Mouse (Mus musculus) kidney, postnatal 10 days (tissue): ENCODE results near the gene Trio.
A peak's percentile ranks its signal among the peaks of the same experiment; 100 is the strongest.

Source experiments
- DNase-seq: peaks from one replicate; pipeline ENCODE4 v3.0.0; 2021; ENCODE audit warnings: mixed read lengths

Gene Trio

GRCm38 (mm10) chr15:27697632-27698031, 328.0 kb downstream of the Trio start:
- DNase-seq: no peak

- DNase-seq: no peak
These were observed 332.4 kb downstream of the Trio start for GRCm38 (mm10) chr15:27693235-27693634.

- no peak for DNase-seq
These were observed 333.5 kb downstream of the Trio start for GRCm38 (mm10) chr15:27692161-27692560.

- no peak for DNase-seq
These were observed 334.4 kb downstream of the Trio start for GRCm38 (mm10) chr15:27691213-27691612.

- DNase-seq: no peak
These were observed 337.5 kb downstream of the Trio start for GRCm38 (mm10) chr15:27688041-27688651.

- no peak for DNase-seq
These were observed 340.8 kb downstream of the Trio start for GRCm38 (mm10) chr15:27684813-27685212.

GRCm38 (mm10) chr15:27683206-27683605, 342.4 kb downstream of the Trio start:
- DNase-seq: no peak

- peak; percentile 39 for DNase-seq
These were observed 343.0 kb downstream of the Trio start for GRCm38 (mm10) chr15:27682619-27683018.

GRCm38 (mm10) chr15:27681419-27682187, 344.0 kb downstream of the Trio start, which contains the start of gene Otulinl:
TSS of gene Otulinl (minus strand) at chr15:27681579.
- DNase-seq: peak; percentile 95

- no peak for DNase-seq
These were observed 344.7 kb downstream of the Trio start for GRCm38 (mm10) chr15:27680997-27681396.
